Mouse (Mus musculus) thymus, adult 2 months (tissue): ENCODE data around the gene Szt2.

Experiments used
- CTCF ChIP-seq: fragments of 200-500 bp; IDR thresholded peaks from 2 replicates; pipeline ENCODE4 v1.5.1; 2012; ENCODE audit warnings: mild to moderate bottlenecking, control low read depth, low read length, moderate library complexity, borderline replicate concordance; ENCODE audit not compliant: control insufficient read depth, poor library complexity, insufficient read depth; ENCODE audit errors: extremely low read depth
- POLR2A ChIP-seq: fragments of 200-500 bp; IDR thresholded peaks from 2 replicates; pipeline ENCODE4 v1.6.1; 2012; ENCODE audit warnings: mild to moderate bottlenecking, low read length, control low read depth, moderate library complexity; ENCODE audit not compliant: control insufficient read depth, poor library complexity, insufficient read depth; ENCODE audit errors: extremely low read depth

- TF ChIP-seq POLR2A (no peak), CTCF (no peak)
Observed at GRCm38 (mm10) chr4:118402701-118403100, 6.4 kb downstream of the Szt2 start.
